Mouse (Mus musculus): Measurements from ENCODE around the gene Mst1.

GRCm38 (mm10) chr9:108067199-108067598 lies 13.0 kb upstream of the Mst1 start:
- TF ChIP-seq CTCF (IDR thresholded peaks at IDR 0.05; ENCODE audit: insufficient read depth, low read depth, low read length) (no peak), POLR2A (IDR thresholded peaks at IDR 0.05; ENCODE audit: insufficient read depth, low read depth, low read length) (no peak)

All from olfactory bulb, adult 2 months (tissue).